Mouse (Mus musculus) CD8-positive naive resting alpha-beta T cell, adult 2 months (primary cell): ENCODE measurements around the gene Rin3.

Experiments used
- DNase-seq, 2 experiments: peaks; one replicate each; pipeline ENCODE4 v3.0.0; 2022; ENCODE audit warnings: low read depth in 2 of 2, low spot score in 2 of 2

Rin3 gene

DNA sequence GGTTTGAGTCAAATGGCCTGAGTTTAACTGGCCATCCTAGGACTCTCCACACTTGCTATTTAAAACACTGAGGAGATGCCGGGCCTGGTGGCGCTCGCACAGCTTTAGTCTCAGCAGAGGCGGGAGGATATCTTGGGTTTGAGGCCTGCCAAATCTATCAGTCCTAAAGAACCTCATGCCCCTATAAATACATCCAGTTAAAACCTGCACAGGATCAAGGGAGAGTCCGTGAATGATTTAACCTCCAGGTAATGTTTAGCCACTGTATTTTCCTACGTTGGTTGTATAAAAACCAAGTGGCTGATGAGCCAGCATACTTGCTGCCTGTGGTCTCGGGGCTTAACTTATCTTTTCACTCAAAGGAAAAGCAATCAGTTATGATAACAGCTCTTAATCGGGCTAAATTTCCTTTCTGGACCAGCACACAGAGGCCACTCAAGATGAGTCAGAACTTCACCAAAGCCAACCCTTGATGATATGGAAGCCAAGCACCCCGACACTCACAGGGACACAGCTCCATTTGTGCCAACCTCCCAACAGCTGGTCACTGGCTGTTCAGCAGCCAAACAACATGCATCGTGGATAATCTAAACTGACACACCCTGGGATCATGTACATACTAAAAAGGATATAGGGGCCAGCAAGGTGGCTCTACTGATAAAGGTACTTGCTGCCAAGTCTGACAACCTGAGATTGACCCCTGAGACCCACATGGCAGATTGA lies 137.5 kb downstream of the Rin3 start:
- DNase-seq: no peak

DNA sequence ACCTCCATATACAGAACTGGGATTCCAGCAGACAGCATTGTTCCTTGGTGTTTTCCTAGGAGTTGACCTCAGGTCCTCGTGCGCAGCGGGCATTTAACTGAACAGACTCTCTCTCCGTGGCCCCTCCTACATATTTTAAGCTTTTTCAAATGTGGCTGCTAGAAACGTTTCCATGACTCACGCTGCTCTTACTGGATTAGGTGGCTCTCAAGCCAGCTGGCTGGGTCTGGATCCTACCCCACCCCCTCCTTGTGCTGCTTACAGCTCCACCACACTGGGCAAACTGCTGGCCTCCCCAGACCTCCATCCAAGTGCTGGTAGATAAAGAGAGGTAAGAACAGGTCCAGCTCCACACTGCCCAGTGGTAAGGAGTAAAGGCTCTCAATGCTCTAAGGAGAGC lies 139.2 kb downstream of the Rin3 start:
- no peak for DNase-seq

DNA sequence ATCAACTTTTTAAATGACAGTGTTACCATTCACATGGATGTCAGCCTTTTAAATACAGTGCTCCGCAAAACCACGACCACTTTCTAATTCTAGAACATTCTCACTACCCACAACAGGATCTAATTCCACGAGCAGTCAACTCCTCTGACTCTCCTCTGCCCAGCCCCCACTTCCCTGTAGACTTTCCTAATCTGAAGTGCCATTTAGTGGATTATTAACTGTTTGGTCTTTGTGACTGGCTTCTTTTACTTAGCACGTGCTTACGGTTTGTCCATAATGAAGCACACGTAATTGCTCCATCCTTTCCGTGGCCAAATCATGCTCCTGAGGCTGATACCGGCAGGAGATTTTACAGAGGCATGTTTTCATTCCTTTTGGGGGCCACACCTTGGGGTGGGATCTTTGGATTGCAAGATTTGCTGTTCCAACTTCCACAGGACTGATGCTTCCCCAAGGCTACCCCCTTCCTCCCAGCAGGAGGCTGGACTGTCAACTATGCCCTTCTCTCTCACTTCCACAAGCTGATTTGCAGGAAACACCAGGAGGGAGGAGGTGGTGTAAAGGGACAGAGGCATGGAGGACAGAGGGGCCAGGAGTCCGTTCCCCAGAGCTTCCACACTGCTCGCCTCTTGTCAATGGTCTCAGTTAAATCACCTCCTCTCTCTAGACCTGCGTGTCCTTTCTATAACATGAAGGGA lies 139.9 kb downstream of the Rin3 start:
- no peak for DNase-seq

DNA sequence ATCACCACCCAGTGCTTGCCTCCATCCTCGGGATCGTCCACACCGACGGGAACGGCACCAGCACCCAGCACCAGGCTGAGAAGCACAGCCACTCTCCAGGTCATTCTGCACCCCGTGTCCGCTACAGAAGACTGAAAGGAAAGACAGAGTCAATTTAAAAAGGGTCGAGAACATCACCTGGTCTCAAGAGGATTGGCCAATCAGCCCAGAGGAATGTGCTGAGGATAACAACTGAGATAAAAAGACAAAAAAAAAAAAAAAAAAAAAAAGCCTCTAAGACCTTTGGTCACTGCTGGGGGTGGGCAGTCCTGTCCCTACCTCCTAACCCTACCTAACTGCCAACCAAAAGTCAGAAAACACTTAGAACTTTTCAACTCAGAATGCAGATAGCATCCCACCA lies 140.8 kb downstream of the Rin3 start:
- DNase-seq: no peak

DNA sequence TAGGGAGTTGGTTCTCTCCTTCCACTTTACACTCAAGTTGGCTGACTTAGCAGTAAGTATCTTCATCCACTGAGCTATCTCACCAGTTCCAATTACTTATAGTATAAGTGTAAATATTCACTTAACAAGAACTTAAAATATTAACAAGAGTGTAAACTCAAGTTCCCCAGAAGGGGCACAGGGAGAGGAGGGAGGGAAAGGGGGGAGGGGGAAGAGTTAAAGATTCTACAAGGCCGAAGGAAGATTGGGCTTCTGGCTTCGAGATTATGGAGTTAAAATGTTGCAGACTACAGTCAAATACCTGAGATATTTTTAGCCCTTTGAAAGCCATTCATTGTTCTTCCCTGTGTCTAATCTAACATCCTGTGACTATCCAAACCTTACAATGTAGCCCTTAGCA lies 141.6 kb downstream of the Rin3 start:
- no peak for DNase-seq

DNA sequence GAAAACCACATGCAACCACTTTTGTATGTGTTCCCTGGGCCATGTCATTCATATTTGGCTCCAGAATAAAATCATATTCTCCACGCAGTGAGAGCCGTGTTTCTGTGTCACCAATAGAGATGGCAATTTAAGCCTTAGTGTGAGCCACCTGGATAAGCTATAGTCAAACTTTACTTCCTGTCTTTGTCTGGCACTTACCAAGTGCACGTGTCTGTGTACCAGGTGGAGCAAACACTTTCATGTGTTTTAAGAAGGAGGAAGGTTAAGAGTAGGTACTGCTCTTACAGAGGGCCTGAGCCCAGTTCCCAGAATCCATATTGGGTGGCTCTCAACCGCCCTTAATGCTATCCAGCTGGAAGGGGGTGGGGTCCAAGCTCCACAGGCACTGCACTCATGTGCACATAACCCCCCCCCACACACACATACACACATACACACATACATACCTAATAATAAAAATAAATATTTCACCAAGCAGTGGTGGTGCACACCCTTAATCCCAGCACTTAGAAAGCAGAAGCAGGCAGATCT lies 142.3 kb downstream of the Rin3 start:
- DNase-seq: no peak

DNA sequence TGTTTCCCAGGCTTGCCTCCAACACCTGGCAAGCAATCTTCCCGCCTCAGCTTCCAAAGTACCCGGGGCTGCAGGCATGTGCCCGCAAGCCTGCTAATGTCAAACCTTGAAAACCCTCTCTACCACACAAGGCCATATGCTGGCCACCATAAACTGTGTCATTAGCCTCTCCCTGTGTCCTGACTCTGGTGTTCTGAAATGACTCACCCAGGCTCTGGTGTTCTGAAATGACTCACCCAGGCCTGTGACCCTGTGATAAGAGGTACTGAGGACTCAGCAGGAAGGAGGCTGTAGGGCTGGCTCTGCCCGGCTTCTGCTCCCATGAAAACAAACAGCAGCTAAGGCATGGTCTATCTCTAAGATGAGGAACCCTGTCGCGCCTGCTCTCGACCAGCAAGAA lies 143.4 kb downstream of the Rin3 start:
- DNase-seq: no peak

DNA sequence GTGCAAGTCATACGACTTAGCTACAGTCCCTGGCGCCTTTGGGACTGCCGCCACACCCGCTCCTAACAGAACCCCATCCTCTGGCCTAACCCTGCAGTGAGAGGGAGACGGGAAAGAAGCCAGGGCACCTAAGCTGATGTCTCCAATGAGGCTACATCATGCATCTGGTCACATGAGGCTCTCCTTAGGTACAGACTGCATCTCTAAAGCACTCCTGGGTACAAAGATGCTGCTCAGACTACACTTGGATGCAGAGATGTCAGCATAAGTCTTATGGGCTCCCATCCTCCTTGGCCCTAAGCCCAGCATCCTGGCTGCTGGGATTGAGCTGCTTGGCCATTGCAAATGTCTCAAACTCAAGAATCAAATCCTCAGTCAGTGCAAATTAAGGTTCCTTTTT lies 146.8 kb downstream of the Rin3 start:
- DNase-seq: no peak

DNA sequence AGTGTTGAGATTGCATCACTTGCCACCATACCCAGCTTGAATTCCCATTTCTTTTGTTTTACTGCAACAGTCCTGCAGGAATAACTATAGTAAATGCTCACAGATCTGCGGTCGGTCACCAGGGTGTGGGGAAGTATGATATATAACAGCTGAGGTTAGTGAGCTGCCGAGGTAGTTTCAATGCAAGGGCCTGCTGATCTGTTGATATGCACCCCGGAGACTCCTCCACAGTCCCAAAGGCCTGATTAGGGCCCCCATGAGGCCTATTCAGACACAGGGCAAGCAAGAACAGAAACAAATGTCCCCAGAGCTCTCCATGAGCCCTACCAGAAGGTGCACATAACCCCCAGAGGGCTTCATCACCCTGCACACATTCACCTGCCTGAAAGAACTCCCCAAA lies 147.4 kb downstream of the Rin3 start:
- DNase-seq: no peak

DNA sequence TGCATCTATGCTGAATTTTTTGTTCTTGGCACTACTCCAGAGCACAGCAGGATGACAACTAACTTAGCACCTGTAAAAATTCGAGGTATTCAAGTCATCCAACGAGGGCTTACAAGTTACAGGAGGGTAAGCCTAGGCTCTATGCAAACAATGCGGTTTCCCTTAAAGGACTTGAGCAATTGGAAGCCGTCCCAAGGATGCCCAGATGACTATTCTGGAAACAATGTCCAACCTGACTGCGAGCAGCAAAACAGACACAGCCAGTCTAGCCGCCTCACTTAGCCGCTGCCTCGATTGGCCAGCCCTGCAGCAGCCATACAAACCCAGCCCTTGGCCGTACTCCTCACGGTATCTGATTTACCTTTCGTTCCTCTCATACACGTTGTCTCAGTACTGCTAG lies 149.4 kb downstream of the Rin3 start:
- DNase-seq: no peak

DNA sequence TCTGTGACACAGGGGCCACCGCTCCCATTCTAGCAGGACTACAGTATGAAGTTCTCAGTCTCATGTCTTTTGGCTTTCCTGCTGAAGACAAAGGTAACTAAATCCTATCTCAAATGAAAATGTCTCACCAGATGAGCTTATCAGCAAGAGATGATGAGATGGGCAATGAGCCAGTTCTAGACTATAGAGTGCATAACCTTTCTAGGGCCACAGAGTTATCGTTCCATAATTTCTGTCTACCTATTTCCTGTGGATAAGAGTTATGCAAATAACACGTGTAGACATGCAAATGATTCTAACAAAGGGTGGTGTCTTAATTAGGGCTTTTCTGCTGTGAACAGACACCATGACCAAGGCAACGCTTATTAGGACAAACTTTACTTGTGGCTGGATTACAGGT lies 151.3 kb downstream of the Rin3 start:
- DNase-seq: no peak

DNA sequence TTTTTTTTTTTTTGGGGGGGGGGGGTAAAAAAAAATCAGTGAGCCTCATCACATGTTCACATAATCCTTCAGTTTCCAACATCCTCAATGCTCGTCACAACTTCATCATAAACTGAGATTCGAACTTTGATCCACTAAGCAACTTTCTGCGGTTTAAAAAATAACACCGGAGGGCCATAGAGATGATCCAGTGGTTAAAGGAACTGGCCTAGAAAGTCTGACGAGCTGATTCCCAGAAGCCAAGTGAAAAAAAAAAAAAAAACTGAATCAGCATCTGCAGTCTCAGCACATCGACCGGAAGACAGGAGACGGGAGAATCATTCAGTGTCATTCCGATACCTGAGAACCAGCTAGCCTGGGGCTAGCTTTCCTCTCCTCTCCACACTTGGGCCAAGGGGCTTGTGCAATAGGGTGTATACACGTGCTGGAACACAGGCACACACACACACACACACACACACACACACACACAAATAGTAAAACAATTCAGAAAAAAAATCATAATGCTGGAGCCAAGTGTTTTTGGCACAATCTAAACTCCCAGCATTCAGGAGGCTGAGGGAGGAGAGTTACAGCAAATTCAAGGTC lies 154.2 kb downstream of the Rin3 start:
- DNase-seq: no peak

DNA sequence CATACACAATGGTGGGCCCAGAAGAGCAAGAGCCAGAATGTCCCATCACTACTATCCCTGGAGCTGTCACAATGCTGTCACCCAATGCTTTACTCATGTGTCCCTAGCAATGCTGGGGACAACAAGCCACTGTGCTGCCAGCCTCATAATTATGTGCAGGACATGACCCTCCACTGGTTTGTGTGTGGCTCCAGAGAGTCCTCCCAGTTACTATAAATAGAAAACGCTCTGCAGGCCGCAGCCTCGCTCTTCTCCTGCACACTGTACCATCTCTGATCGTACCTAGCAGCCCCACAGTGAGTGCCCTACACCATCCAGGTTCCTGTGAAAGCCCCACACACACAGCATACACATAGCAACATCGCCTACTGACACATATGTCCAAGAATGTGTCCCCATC lies 155.1 kb downstream of the Rin3 start:
- no peak for DNase-seq

DNA sequence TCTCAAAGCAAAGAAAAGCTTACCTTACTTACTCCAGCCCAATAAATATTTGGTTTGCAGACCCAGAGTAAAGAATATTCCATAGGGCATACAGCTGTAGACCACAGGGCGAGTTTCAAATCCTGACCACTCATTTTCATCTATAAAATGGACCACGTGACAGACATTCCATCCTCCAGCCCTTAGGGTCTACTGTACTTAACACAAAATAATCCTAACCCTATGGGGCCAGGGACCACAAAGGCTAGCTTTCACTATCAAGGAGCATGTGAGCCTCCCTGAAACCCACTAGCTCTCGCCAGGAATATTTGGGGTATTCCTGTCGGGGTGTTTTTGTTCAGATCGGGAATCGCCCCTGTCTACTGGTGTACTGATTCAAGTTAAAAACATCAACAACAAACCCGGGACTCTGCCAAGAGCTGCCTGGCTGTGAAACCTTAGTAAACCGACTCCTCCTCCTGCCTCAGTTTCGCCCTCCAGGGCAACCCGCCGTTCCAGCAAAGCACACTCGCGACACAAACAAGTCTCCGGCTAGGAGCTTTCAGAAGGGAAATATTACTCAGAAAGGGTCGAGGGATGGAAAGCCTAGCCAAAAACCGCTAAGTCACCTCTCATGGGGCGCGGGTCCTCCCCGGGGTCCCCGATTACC lies 156.3 kb downstream of the Rin3 start:
- DNase-seq: no peak

DNA sequence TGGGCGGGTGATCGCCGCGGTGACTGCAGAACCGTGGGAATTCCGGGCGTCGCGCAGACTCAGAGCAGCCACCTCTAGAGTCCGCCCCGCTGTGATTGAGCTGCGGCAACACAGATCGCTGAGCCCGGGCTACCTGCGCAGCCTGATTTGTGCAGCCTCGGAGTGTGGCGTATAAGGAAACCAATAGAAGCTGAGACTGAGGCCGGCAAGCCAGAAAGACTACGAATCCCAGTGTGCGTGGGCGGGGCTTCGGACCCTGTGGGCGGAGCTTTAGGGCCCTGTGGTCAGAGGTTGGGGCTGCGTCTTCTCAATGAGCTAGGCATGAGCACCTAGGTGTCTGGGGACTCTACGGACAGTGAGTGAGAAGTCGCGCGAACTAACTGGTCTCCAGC lies 156.8 kb downstream of the Rin3 start, which contains the start of gene Lgmn:
Lgmn (minus strand) TSS at position 182 of the 392 bp plus-strand sequence.
- DNase-seq: peak; percentile 86 to 92
